Mouse (Mus musculus): ENCODE measurements around the gene Fxyd6. TPM values are rescaled to one million over a fixed set of nuclear protein-coding genes. Genes with fewer than 3 reads are reported as not detected.

Fxyd6 gene
- total and polyA plus RNA-seq, 2 experiments: 0.46 to 0.56 TPM

GRCm38 (mm10) chr9:45337406-45337805 is 32.6 kb upstream of the Fxyd6 start:
- Histone ChIP-seq H3K4me1 (ENCODE audit: control insufficient read depth, insufficient read depth, low read length) (no peaks in the 10 kb centered on the region), H3K4me3 (ENCODE audit: insufficient read depth, low read depth, low read length) (no peak overlapping the region), H3K27me3 (ENCODE audit: control insufficient read depth, insufficient read depth, low read length) (no peaks in the 10 kb centered on the region), H3K27ac (replicated peaks; ENCODE audit: insufficient read depth, low read depth, low read length) (no peak overlapping the region), H3K79me2 (ENCODE audit: control insufficient read depth, insufficient read depth, low read length) (no peaks in the 10 kb centered on the region), H3K9ac (ENCODE audit: low read depth, low read length) (no peak overlapping the region), H3K36me3 (ENCODE audit: control insufficient read depth, insufficient read depth, low read length) (no peaks in the 10 kb centered on the region)
- TF ChIP-seq POLR2A (IDR thresholded peaks at IDR 0.05; ENCODE audit: extremely low read depth, insufficient read depth, low read length): no peak
- TF ChIP-seq CTCF (IDR thresholded peaks at IDR 0.05; ENCODE audit: low read depth, low read length): no peak
- no peak for DNase-seq (ENCODE audit: extremely low read depth, low read depth, low spot score)
- WGBS: 69% methylated on average over 2 of the region's 2 CpGs

GRCm38 (mm10) chr9:45343066-45343465 is 26.9 kb upstream of the Fxyd6 start:
- DNase-seq (ENCODE audit: extremely low read depth, low read depth, low spot score): no peak
- H3K4me3 ChIP-seq (ENCODE audit: insufficient read depth, low read depth, low read length): no peak overlapping the region
- WGBS: 89% methylated on average over 3 of the region's 3 CpGs

DNA sequence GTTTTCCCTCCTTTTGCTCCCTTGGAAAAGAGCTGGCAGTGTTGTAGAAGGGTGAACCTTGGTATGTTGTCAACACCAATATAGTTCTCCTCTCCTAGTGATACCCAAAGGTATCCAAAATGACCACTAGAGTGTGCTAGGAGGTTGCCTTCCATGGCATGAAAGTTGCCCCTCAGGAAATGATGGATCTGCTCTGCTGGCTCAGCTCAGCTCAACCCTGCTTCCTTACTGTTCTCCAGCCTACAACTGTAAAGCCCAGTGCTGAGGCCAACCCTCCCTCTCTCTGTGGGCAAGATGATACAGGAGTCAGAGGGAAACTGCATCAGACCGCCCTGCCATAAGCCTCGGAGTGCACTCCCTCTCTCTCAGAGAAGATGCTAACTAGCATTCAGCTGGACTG is 24.5 kb upstream of the Fxyd6 start:
- Histone ChIP-seq H3K9ac (ENCODE audit: low read depth, low read length) (no peak overlapping the region), H3K4me1 (ENCODE audit: control insufficient read depth, insufficient read depth, low read length) (no peaks in the 10 kb centered on the region), H3K36me3 (ENCODE audit: control insufficient read depth, insufficient read depth, low read length) (no peaks in the 10 kb centered on the region), H3K4me3 (ENCODE audit: insufficient read depth, low read depth, low read length) (no peak overlapping the region), H3K27me3 (ENCODE audit: control insufficient read depth, insufficient read depth, low read length) (no peaks in the 10 kb centered on the region), H3K27ac (replicated peaks; ENCODE audit: insufficient read depth, low read depth, low read length) (no peak overlapping the region), H3K79me2 (ENCODE audit: control insufficient read depth, insufficient read depth, low read length) (no peaks in the 10 kb centered on the region)
- peak; percentile 7 for DNase-seq (ENCODE audit: extremely low read depth, low read depth, low spot score)
- 72% methylated on average over 2 of the region's 2 CpGs for WGBS
- no peak for TF ChIP-seq POLR2A (IDR thresholded peaks at IDR 0.05; ENCODE audit: extremely low read depth, insufficient read depth, low read length)
- 0 out of 2 replicates have a peak, but pooled peaks have one; percentile 16 for TF ChIP-seq CTCF (IDR thresholded peaks at IDR 0.05; ENCODE audit: low read depth, low read length)

More at GRCm38 (mm10) chr9:45343066-45343465, 26.9 kb upstream of the Fxyd6 start:
- Histone ChIP-seq H3K27me3 (ENCODE audit: control insufficient read depth, insufficient read depth, low read length) (no peaks in the 10 kb centered on the region), H3K36me3 (ENCODE audit: control insufficient read depth, insufficient read depth, low read length) (no peaks in the 10 kb centered on the region), H3K27ac (replicated peaks; ENCODE audit: insufficient read depth, low read depth, low read length) (no peak overlapping the region), H3K79me2 (ENCODE audit: control insufficient read depth, insufficient read depth, low read length) (no peaks in the 10 kb centered on the region), H3K9ac (ENCODE audit: low read depth, low read length) (no peak overlapping the region), H3K4me1 (ENCODE audit: control insufficient read depth, insufficient read depth, low read length) (no peaks in the 10 kb centered on the region)
- TF ChIP-seq POLR2A (IDR thresholded peaks at IDR 0.05; ENCODE audit: extremely low read depth, insufficient read depth, low read length): no peak
- no peak for TF ChIP-seq CTCF (IDR thresholded peaks at IDR 0.05; ENCODE audit: low read depth, low read length)

- H3K27ac ChIP-seq (replicated peaks; ENCODE audit: insufficient read depth, low read depth, low read length): no peak overlapping the region
- no peaks in the 10 kb centered on the region for H3K79me2 ChIP-seq (ENCODE audit: control insufficient read depth, insufficient read depth, low read length)
- no peak for DNase-seq (ENCODE audit: extremely low read depth, low read depth, low spot score)
- WGBS: 84% methylated on average over 6 of the region's 6 CpGs
- TF ChIP-seq CTCF (IDR thresholded peaks at IDR 0.05; ENCODE audit: low read depth, low read length) (no peak), POLR2A (IDR thresholded peaks at IDR 0.05; ENCODE audit: extremely low read depth, insufficient read depth, low read length) (no peak)
- H3K4me3 ChIP-seq (ENCODE audit: insufficient read depth, low read depth, low read length): no peak overlapping the region
- no peaks in the 10 kb centered on the region for H3K27me3 ChIP-seq (ENCODE audit: control insufficient read depth, insufficient read depth, low read length)
- no peak overlapping the region for H3K9ac ChIP-seq (ENCODE audit: low read depth, low read length)
- no peaks in the 10 kb centered on the region for H3K36me3 ChIP-seq (ENCODE audit: control insufficient read depth, insufficient read depth, low read length)
- no peaks in the 10 kb centered on the region for H3K4me1 ChIP-seq (ENCODE audit: control insufficient read depth, insufficient read depth, low read length)
These were observed 23.7 kb upstream of the Fxyd6 start for GRCm38 (mm10) chr9:45346276-45346675.

DNA sequence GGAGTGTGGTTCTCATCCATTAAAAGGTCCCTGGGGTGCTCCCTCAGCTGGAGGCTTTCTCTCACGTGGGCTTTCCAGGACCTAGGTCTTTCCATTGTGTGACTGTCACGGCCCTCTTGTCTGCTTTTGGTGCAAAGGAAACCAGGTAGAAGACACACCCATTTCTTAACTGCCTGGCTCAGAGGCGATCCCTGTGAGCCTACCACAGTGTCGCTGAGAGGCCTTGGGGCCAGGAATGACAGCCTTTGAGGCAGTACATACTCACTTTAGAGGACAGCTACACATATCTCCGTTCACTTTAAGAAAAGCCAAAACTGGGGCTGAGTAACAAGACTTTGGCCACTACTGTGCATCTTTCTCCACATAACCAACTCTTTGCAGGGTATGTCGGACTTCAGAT is 21.4 kb upstream of the Fxyd6 start:
- Histone ChIP-seq H3K9ac (ENCODE audit: low read depth, low read length) (no peak overlapping the region), H3K27me3 (ENCODE audit: control insufficient read depth, insufficient read depth, low read length) (no peaks in the 10 kb centered on the region), H3K27ac (replicated peaks; ENCODE audit: insufficient read depth, low read depth, low read length) (no peak overlapping the region), H3K4me1 (ENCODE audit: control insufficient read depth, insufficient read depth, low read length) (no peaks in the 10 kb centered on the region), H3K4me3 (ENCODE audit: insufficient read depth, low read depth, low read length) (no peak overlapping the region), H3K36me3 (ENCODE audit: control insufficient read depth, insufficient read depth, low read length) (no peaks in the 10 kb centered on the region), H3K79me2 (ENCODE audit: control insufficient read depth, insufficient read depth, low read length) (no peaks in the 10 kb centered on the region)
- DNase-seq (ENCODE audit: extremely low read depth, low read depth, low spot score): no peak
- no peak for TF ChIP-seq CTCF (IDR thresholded peaks at IDR 0.05; ENCODE audit: low read depth, low read length)
- TF ChIP-seq POLR2A (IDR thresholded peaks at IDR 0.05; ENCODE audit: extremely low read depth, insufficient read depth, low read length): no peak
- WGBS: 74% methylated on average over 6 of the region's 6 CpGs

GRCm38 (mm10) chr9:45349181-45349580 is 20.8 kb upstream of the Fxyd6 start:
- H3K9ac ChIP-seq (ENCODE audit: low read depth, low read length): no peak overlapping the region
- H3K27ac ChIP-seq (replicated peaks; ENCODE audit: insufficient read depth, low read depth, low read length): no peak overlapping the region
- WGBS: 37% methylated on average over 4 of the region's 4 CpGs
- no peak for DNase-seq (ENCODE audit: extremely low read depth, low read depth, low spot score)
- no peaks in the 10 kb centered on the region for H3K36me3 ChIP-seq (ENCODE audit: control insufficient read depth, insufficient read depth, low read length)
- H3K4me1 ChIP-seq (ENCODE audit: control insufficient read depth, insufficient read depth, low read length): no peaks in the 10 kb centered on the region
- no peaks in the 10 kb centered on the region for H3K27me3 ChIP-seq (ENCODE audit: control insufficient read depth, insufficient read depth, low read length)
- H3K79me2 ChIP-seq (ENCODE audit: control insufficient read depth, insufficient read depth, low read length): no peaks in the 10 kb centered on the region
- TF ChIP-seq CTCF (IDR thresholded peaks at IDR 0.05; ENCODE audit: low read depth, low read length): no peak
- no peak for TF ChIP-seq POLR2A (IDR thresholded peaks at IDR 0.05; ENCODE audit: extremely low read depth, insufficient read depth, low read length)
- H3K4me3 ChIP-seq (ENCODE audit: insufficient read depth, low read depth, low read length): no peak overlapping the region

Measured in liver, adult 2 months (tissue).